Mouse (Mus musculus) heart, embryonic 16.5 days (tissue): ENCODE measurements around the gene Grtp1. TPM values are rescaled to one million over a fixed set of nuclear protein-coding genes. Genes with fewer than 3 reads are reported as not detected.

Source experiments
- ATAC-seq: fragments of 200-750 bp; cut with Nextera tagmentation; replicated peaks from 2 replicates; pipeline ENCODE4 v1.8.0; 2017; ENCODE audit warnings: moderate number of reproducible peaks; ENCODE audit not compliant: insufficient read depth, low FRiP score; ENCODE audit errors: extremely low read depth
- H3K27ac ChIP-seq: fragments of 300-500 bp; sonication (generic); 2 replicates; pipeline ENCODE4 v1.5.1; 2014; ENCODE audit warnings: mild to moderate bottlenecking, low read length, control low read depth, moderate library complexity
- H3K27me3 ChIP-seq: fragments of 300-500 bp; sonication (generic); 2 replicates; pipeline ENCODE4 v1.6.1; 2014; ENCODE audit warnings: low read length, mixed read lengths; ENCODE audit not compliant: control insufficient read depth, insufficient read depth
- H3K36me3 ChIP-seq: fragments of 300-500 bp; sonication (generic); 2 replicates; pipeline ENCODE4 v1.6.1; 2014; ENCODE audit not compliant: control insufficient read depth, insufficient read depth
- H3K4me1 ChIP-seq: fragments of 300-500 bp; sonication (generic); 2 replicates; pipeline ENCODE4 v1.6.1; 2014; ENCODE audit warnings: low read length, mixed read lengths; ENCODE audit not compliant: control insufficient read depth, insufficient read depth
- H3K4me2 ChIP-seq: fragments of 300-500 bp; sonication (generic); 2 replicates; pipeline ENCODE4 v1.6.1; 2014; ENCODE audit warnings: low read depth, mild to moderate bottlenecking, control low read depth, low read length
- H3K4me3 ChIP-seq: fragments of 300-500 bp; sonication (generic); 2 replicates; pipeline ENCODE4 v1.5.1; 2014; ENCODE audit warnings: mild to moderate bottlenecking, control low read depth, low read length
- H3K9ac ChIP-seq: fragments of 300-500 bp; sonication (generic); 2 replicates; pipeline ENCODE4 v1.6.1; 2014; ENCODE audit warnings: low read length, control low read depth
- H3K9me3 ChIP-seq: fragments of 300-500 bp; sonication (generic); replicated peaks from 2 replicates; pipeline ENCODE4 v1.6.1; 2016; ENCODE audit warnings: low read length; ENCODE audit not compliant: control insufficient read depth
- WGBS: fragments of 180-500 bp; shearing (Covaris S2); extraction: QIAGEN DNeasy Blood & Tissue Kit; methylation state at CpG from one replicate; pipeline ENCODE4 v1.1.7; 2014; 5-methylcytosine and 5-hydroxymethylcytosine counted together
- polyA plus RNA-seq: library from polyadenylated mRNA; unstranded; fragments of >200 nt; fragmentation: Nextera tagmentation; extraction: Ambion mirVana; gene quantifications from 2 replicates; pipeline ENCODE4 v1.2.1, GENCODE M21; 2015

Grtp1 gene
- polyA plus RNA-seq = 11.0 and 12.2 TPM in 2 replicates

DNA sequence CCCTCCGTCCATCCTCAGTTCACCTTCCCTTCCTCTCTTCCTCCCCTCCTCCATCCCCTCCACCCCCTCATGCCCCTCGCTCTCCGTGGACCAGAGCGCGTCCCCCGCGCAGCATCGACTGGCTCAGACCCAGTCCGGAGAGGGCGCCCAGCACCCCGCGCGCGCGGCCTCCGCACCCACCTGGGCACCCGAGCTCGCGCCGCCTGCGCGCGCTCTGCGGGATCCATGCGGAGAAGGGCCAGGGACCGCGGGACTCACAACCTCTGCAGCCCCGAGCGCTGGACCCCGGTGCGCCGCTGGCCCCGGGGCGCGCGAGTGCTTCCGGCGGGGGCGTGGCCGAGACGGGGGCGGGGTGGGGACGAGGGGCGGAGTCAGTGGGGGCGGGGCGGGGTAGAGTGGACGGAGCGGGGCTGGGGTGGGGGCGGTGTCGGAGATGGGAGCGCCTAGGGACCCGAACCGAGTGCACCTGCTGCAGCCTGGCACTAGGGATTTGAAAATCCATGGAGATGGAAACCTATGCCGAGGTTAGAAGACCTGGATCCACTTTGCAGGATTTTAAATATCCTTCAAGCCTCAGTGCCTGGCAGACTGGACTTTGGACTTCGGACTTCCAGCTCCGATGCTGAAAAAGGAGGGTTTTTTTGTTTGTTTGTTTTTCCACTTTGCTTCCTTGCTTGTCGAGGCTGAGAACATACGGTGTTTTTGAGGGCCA is at the start of gene Grtp1:
Gene Grtp1 (minus strand): TSS at position 320 of the 712 bp plus-strand sequence.
- peaks cover 10% of the 10 kb centered on the region; the same call in 1 of the 2 replicates for H3K27me3 ChIP-seq
- H3K4me2 ChIP-seq = peak within 1 kb of the TSS; percentile 94
- H3K4me1 ChIP-seq = peaks cover 9% of the 10 kb centered on the region; the same call in 1 of the 2 replicates
- peak within 1 kb of the TSS; percentile 84 for H3K4me3 ChIP-seq
- H3K9me3 ChIP-seq = no peaks in the 10 kb centered on the region
- peak within 1 kb of the TSS; percentile 23; the same call in 1 of the 2 replicates for H3K27ac ChIP-seq
- no peaks in the 10 kb centered on the region for H3K36me3 ChIP-seq
- WGBS = under 1% methylated on average over 41 of the region's 58 CpGs
- ATAC-seq = peak; percentile 74
- peak within 1 kb of the TSS; percentile 80 for H3K9ac ChIP-seq

DNA sequence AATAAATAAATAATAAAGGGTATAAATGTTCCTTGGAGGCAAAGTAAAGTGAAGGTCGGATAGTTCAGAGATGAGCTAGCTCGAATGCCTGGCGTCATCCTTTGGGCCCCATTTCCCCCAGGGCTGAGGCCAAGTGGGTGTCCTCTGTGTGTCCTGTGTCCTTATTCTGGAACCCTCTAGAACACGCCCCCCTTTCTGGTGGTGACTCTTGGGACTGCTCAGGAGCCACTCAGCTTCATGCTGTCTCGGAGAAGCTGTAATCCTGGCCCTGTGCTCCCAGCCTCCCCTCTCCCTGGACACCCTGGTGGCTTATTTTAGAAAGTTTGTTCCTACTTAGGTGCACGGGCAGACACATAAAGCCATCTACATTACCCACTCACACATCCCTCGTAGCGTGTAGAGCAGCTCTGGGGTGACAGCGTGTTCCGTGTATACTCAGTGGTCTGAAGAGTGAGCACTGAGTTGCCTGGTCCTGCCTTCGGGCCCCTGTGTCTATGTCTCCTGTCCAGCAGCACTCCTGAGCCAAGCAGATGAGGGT is 44.0 kb upstream of the Grtp1 start:
- ATAC-seq = no peak
- peaks cover 21% of the 10 kb centered on the region for H3K4me1 ChIP-seq
- H3K36me3 ChIP-seq = peaks cover 36% of the 10 kb centered on the region
- 62% methylated on average over 11 of the region's 11 CpGs for WGBS
- peak overlapping the region; percentile 63 for H3K27ac ChIP-seq
- no peak overlapping the region for H3K4me3 ChIP-seq
- H3K27me3 ChIP-seq = no peaks in the 10 kb centered on the region
- no peaks in the 10 kb centered on the region for H3K9me3 ChIP-seq
- H3K4me2 ChIP-seq = no peak overlapping the region
- H3K9ac ChIP-seq = peak overlapping the region; percentile 13; the same call in 1 of the 2 replicates

GRCm38 (mm10) chr8:13242985-13243870 is 42.8 kb upstream of the Grtp1 start:
- peak overlapping the region; percentile 36; the same call in 1 of the 2 replicates for H3K9ac ChIP-seq
- 57% methylated on average over 10 of the region's 10 CpGs for WGBS
- peaks cover 18% of the 10 kb centered on the region for H3K4me1 ChIP-seq
- H3K27ac ChIP-seq = peak overlapping the region; percentile 79
- peak; percentile 76 for ATAC-seq
- no peaks in the 10 kb centered on the region for H3K9me3 ChIP-seq
- H3K36me3 ChIP-seq = peaks cover 33% of the 10 kb centered on the region
- H3K4me3 ChIP-seq = no peak overlapping the region
- H3K4me2 ChIP-seq = no peak overlapping the region
- no peaks in the 10 kb centered on the region for H3K27me3 ChIP-seq

DNA sequence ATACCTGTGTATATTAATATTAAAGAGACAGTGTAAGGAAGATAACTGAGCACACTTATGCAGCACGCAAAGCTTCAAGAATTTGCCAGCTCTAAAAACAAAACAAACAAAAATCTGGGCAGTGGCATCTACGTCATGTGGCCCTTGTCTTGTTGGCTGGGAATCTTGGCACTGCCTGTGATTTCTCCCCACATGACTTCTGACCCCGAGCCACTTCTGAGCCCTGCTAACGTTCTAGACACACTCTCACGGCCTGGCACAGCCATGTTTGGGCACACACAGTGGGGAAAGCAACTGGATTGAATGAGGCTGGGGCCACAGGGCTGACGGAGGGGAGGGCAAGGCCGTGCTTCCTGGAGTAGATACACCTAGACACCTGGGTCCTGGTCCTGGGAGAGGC is 40.3 kb upstream of the Grtp1 start:
- Histone ChIP-seq H3K36me3 (peaks cover 27% of the 10 kb centered on the region), H3K4me1 (peaks cover 18% of the 10 kb centered on the region), H3K9ac (peak overlapping the region; percentile 26), H3K4me3 (no peak overlapping the region), H3K4me2 (no peak overlapping the region), H3K9me3 (no peaks in the 10 kb centered on the region), H3K27ac (peak overlapping the region; percentile 37), H3K27me3 (no peaks in the 10 kb centered on the region)
- WGBS = 54% methylated on average over 7 of the region's 7 CpGs
- ATAC-seq = no peak; the same call in 1 of the 2 replicates

- Histone ChIP-seq H3K4me2 (no peak overlapping the region), H3K4me1 (peaks cover 18% of the 10 kb centered on the region), H3K27ac (no peak overlapping the region), H3K27me3 (no peaks in the 10 kb centered on the region), H3K36me3 (peaks cover 29% of the 10 kb centered on the region), H3K4me3 (no peak overlapping the region), H3K9ac (no peak overlapping the region), H3K9me3 (no peaks in the 10 kb centered on the region)
- ATAC-seq = no peak
- WGBS = 88% methylated on average over 9 of the region's 9 CpGs
Measured at GRCm38 (mm10) chr8:13240055-13240454, 39.6 kb upstream of the Grtp1 start.

- Histone ChIP-seq H3K27me3 (no peaks in the 10 kb centered on the region), H3K4me3 (no peak overlapping the region), H3K27ac (no peak overlapping the region), H3K9me3 (no peaks in the 10 kb centered on the region), H3K4me2 (no peak overlapping the region), H3K4me1 (peaks cover 11% of the 10 kb centered on the region), H3K9ac (no peak overlapping the region), H3K36me3 (peaks cover 16% of the 10 kb centered on the region; the same call in 1 of the 2 replicates)
- 85% methylated on average over 13 of the region's 13 CpGs for WGBS
- ATAC-seq = no peak
Measured at GRCm38 (mm10) chr8:13234803-13235202, 34.4 kb upstream of the Grtp1 start.

DNA sequence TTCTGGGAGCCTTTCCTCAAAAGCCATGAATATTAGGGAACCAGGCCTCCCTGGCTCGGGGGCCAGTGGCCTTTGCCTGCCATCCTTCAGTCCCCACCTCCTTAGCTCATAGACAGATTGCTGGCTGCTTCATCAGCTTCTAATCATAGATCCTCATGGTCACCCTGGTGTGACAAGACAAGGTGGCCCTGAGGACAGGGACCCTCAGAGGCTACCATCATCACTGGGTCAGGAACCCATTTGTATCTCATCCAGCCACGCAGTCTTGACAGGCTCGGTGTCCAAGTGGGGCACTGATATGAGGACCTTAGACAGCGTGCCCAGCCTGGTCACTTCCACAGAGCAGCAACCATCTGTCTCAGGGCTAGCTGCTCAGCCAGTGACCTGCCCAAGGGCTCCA is 30.1 kb upstream of the Grtp1 start:
- Histone ChIP-seq H3K27ac (no peak overlapping the region), H3K4me2 (no peak overlapping the region), H3K27me3 (no peaks in the 10 kb centered on the region), H3K9ac (no peak overlapping the region), H3K4me3 (no peak overlapping the region), H3K36me3 (peaks cover 7% of the 10 kb centered on the region; the same call in 1 of the 2 replicates), H3K9me3 (no peaks in the 10 kb centered on the region), H3K4me1 (peaks cover 43% of the 10 kb centered on the region)
- ATAC-seq = no peak
- 48% methylated on average over 4 of the region's 4 CpGs for WGBS

DNA sequence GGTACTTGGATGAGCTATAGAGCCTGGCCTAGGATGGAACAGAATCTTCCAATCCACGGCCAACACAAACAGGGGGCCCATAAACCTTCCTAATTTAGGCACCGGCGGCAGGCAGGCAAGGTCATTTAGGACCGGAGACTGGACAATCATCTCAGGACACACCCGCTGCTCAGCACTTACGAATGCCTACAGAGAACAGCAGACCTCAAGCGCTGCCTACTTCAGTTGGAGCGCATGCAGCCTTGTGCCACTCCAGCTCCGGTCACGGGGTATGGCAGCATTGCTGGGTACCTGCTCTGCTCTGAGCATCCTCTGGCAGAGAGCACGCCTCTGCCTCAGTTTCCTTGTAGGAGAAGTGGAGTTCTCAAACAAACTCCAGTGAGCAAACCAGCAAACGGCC is 29.4 kb upstream of the Grtp1 start:
- H3K36me3 ChIP-seq = peaks cover 8% of the 10 kb centered on the region; the same call in 1 of the 2 replicates
- no peak overlapping the region for H3K4me2 ChIP-seq
- H3K4me3 ChIP-seq = no peak overlapping the region
- no peak overlapping the region for H3K9ac ChIP-seq
- no peaks in the 10 kb centered on the region for H3K27me3 ChIP-seq
- peaks cover 43% of the 10 kb centered on the region for H3K4me1 ChIP-seq
- H3K27ac ChIP-seq = peak overlapping the region; percentile 19
- no peaks in the 10 kb centered on the region for H3K9me3 ChIP-seq
- ATAC-seq = no peak
- WGBS = 59% methylated on average over 12 of the region's 12 CpGs
